Mouse (Mus musculus): ENCODE results near the gene Pgrmc2. TPM values are rescaled to one million over a fixed set of nuclear protein-coding genes. Genes with fewer than 3 reads are reported as not detected.
A peak's percentile ranks its signal among the peaks of the same experiment; 100 is the strongest.

Pgrmc2 gene
- polyA plus RNA-seq (2015; fragmentation: Nextera tagmentation; extraction: Ambion mirVana), result 45.7 and 47.8 TPM in 2 replicates

- peak; percentile 97 for ATAC-seq (replicated peaks; ENCODE audit: extremely low read depth, insufficient read depth, low FRiP score)
- H3K9ac ChIP-seq (ENCODE audit: low read length), result peak within 1 kb of the TSS; percentile 96
- 0% methylated on average over 94 of the region's 95 CpGs for WGBS
- H3K4me3 ChIP-seq (ENCODE audit: low read length), result peak within 1 kb of the TSS; percentile 98
- no peaks in the 10 kb centered on the region for H3K27me3 ChIP-seq (ENCODE audit: control insufficient read depth, insufficient read depth, low read length)
- H3K4me1 ChIP-seq (ENCODE audit: control insufficient read depth, insufficient read depth, low read length), result peaks cover 9% of the 10 kb centered on the region
- peaks cover 2% of the 10 kb centered on the region; the same call in 1 of the 2 replicates for H3K36me3 ChIP-seq (ENCODE audit: control insufficient read depth, insufficient read depth)
- peak within 1 kb of the TSS; percentile 94 for H3K27ac ChIP-seq (ENCODE audit: low read length)
- no peaks in the 10 kb centered on the region for H3K9me3 ChIP-seq (replicated peaks; ENCODE audit: control insufficient read depth, low read length)
- peak within 1 kb of the TSS; percentile 86 for H3K4me2 ChIP-seq (ENCODE audit: low read depth, low read length)
Measured at GRCm38 (mm10) chr3:41082885-41083789, at the start of gene Pgrmc2. Gene Pgrmc2 (minus strand): TSS chr3:41083046.

- Histone ChIP-seq H3K4me2 (ENCODE audit: low read depth, low read length) (peak overlapping the region; percentile 33; the same call in 1 of the 2 replicates), H3K9me3 (replicated peaks; ENCODE audit: control insufficient read depth, low read length) (no peaks in the 10 kb centered on the region), H3K4me3 (ENCODE audit: low read length) (no peak overlapping the region), H3K4me1 (ENCODE audit: control insufficient read depth, insufficient read depth, low read length) (no peaks in the 10 kb centered on the region), H3K27me3 (ENCODE audit: control insufficient read depth, insufficient read depth, low read length) (no peaks in the 10 kb centered on the region), H3K27ac (ENCODE audit: low read length) (no peak overlapping the region), H3K9ac (ENCODE audit: low read length) (no peak overlapping the region), H3K36me3 (ENCODE audit: control insufficient read depth, insufficient read depth) (no peaks in the 10 kb centered on the region)
- no peak for ATAC-seq (replicated peaks; ENCODE audit: extremely low read depth, insufficient read depth, low FRiP score)
- 22% methylated on average over 12 of the region's 12 CpGs for WGBS
Measured at GRCm38 (mm10) chr3:41124000-41124294, 41.1 kb upstream of the Pgrmc2 start.

- ATAC-seq (replicated peaks; ENCODE audit: extremely low read depth, insufficient read depth, low FRiP score), result no peak
- H3K9ac ChIP-seq (ENCODE audit: low read length), result no peak overlapping the region
- H3K9me3 ChIP-seq (replicated peaks; ENCODE audit: control insufficient read depth, low read length), result no peaks in the 10 kb centered on the region
- no peaks in the 10 kb centered on the region for H3K27me3 ChIP-seq (ENCODE audit: control insufficient read depth, insufficient read depth, low read length)
- WGBS, result 44% methylated on average over 10 of the region's 10 CpGs
- peak overlapping the region; percentile 33; the same call in 1 of the 2 replicates for H3K4me2 ChIP-seq (ENCODE audit: low read depth, low read length)
- no peaks in the 10 kb centered on the region for H3K36me3 ChIP-seq (ENCODE audit: control insufficient read depth, insufficient read depth)
- H3K4me3 ChIP-seq (ENCODE audit: low read length), result no peak overlapping the region
- no peak overlapping the region for H3K27ac ChIP-seq (ENCODE audit: low read length)
- H3K4me1 ChIP-seq (ENCODE audit: control insufficient read depth, insufficient read depth, low read length), result no peaks in the 10 kb centered on the region
Measured at GRCm38 (mm10) chr3:41123190-41123999, 40.5 kb upstream of the Pgrmc2 start.

GRCm38 (mm10) chr3:41118173-41118572 lies 35.3 kb upstream of the Pgrmc2 start:
- no peak for ATAC-seq (replicated peaks; ENCODE audit: extremely low read depth, insufficient read depth, low FRiP score)
- no peaks in the 10 kb centered on the region for H3K9me3 ChIP-seq (replicated peaks; ENCODE audit: control insufficient read depth, low read length)
- H3K27ac ChIP-seq (ENCODE audit: low read length), result no peak overlapping the region
- no peaks in the 10 kb centered on the region for H3K4me1 ChIP-seq (ENCODE audit: control insufficient read depth, insufficient read depth, low read length)
- WGBS, result 56% methylated on average over 5 of the region's 5 CpGs
- no peak overlapping the region for H3K9ac ChIP-seq (ENCODE audit: low read length)
- H3K4me3 ChIP-seq (ENCODE audit: low read length), result no peak overlapping the region
- no peak overlapping the region for H3K4me2 ChIP-seq (ENCODE audit: low read depth, low read length)
- no peaks in the 10 kb centered on the region for H3K36me3 ChIP-seq (ENCODE audit: control insufficient read depth, insufficient read depth)
- no peaks in the 10 kb centered on the region for H3K27me3 ChIP-seq (ENCODE audit: control insufficient read depth, insufficient read depth, low read length)

- Histone ChIP-seq H3K9ac (ENCODE audit: low read length) (no peak overlapping the region), H3K4me2 (ENCODE audit: low read depth, low read length) (no peak overlapping the region), H3K4me3 (ENCODE audit: low read length) (no peak overlapping the region), H3K27me3 (ENCODE audit: control insufficient read depth, insufficient read depth, low read length) (no peaks in the 10 kb centered on the region), H3K9me3 (replicated peaks; ENCODE audit: control insufficient read depth, low read length) (no peaks in the 10 kb centered on the region), H3K4me1 (ENCODE audit: control insufficient read depth, insufficient read depth, low read length) (no peaks in the 10 kb centered on the region), H3K36me3 (ENCODE audit: control insufficient read depth, insufficient read depth) (no peaks in the 10 kb centered on the region), H3K27ac (ENCODE audit: low read length) (no peak overlapping the region)
- no peak for ATAC-seq (replicated peaks; ENCODE audit: extremely low read depth, insufficient read depth, low FRiP score)
Measured at GRCm38 (mm10) chr3:41117447-41117846, 34.6 kb upstream of the Pgrmc2 start.

GRCm38 (mm10) chr3:41113186-41113585 lies 30.3 kb upstream of the Pgrmc2 start:
- H3K27ac ChIP-seq (ENCODE audit: low read length), result no peak overlapping the region
- H3K36me3 ChIP-seq (ENCODE audit: control insufficient read depth, insufficient read depth), result no peaks in the 10 kb centered on the region
- H3K27me3 ChIP-seq (ENCODE audit: control insufficient read depth, insufficient read depth, low read length), result no peaks in the 10 kb centered on the region
- H3K9ac ChIP-seq (ENCODE audit: low read length), result no peak overlapping the region
- H3K9me3 ChIP-seq (replicated peaks; ENCODE audit: control insufficient read depth, low read length), result no peaks in the 10 kb centered on the region
- no peak for ATAC-seq (replicated peaks; ENCODE audit: extremely low read depth, insufficient read depth, low FRiP score)
- H3K4me3 ChIP-seq (ENCODE audit: low read length), result no peak overlapping the region
- 72% methylated on average over 5 of the region's 5 CpGs for WGBS
- H3K4me2 ChIP-seq (ENCODE audit: low read depth, low read length), result no peak overlapping the region
- peaks cover under 1% of the 10 kb centered on the region for H3K4me1 ChIP-seq (ENCODE audit: control insufficient read depth, insufficient read depth, low read length)

- H3K4me2 ChIP-seq (ENCODE audit: low read depth, low read length), result 0 out of 2 replicates have a peak overlapping the region, but pooled peaks have one; percentile 2
- H3K9me3 ChIP-seq (replicated peaks; ENCODE audit: control insufficient read depth, low read length), result no peaks in the 10 kb centered on the region
Measured at GRCm38 (mm10) chr3:41108306-41108785, 25.5 kb upstream of the Pgrmc2 start.

GRCm38 (mm10) chr3:41107600-41108305 lies 24.9 kb upstream of the Pgrmc2 start:
- Histone ChIP-seq H3K4me3 (ENCODE audit: low read length) (no peak overlapping the region), H3K4me1 (ENCODE audit: control insufficient read depth, insufficient read depth, low read length) (peaks cover 4% of the 10 kb centered on the region), H3K4me2 (ENCODE audit: low read depth, low read length) (no peak overlapping the region), H3K27me3 (ENCODE audit: control insufficient read depth, insufficient read depth, low read length) (no peaks in the 10 kb centered on the region), H3K27ac (ENCODE audit: low read length) (no peak overlapping the region), H3K36me3 (ENCODE audit: control insufficient read depth, insufficient read depth) (no peaks in the 10 kb centered on the region), H3K9me3 (replicated peaks; ENCODE audit: control insufficient read depth, low read length) (no peaks in the 10 kb centered on the region), H3K9ac (ENCODE audit: low read length) (no peak overlapping the region)
- ATAC-seq (replicated peaks; ENCODE audit: extremely low read depth, insufficient read depth, low FRiP score), result no peak
- 52% methylated on average over 14 of the region's 14 CpGs for whole genome bisulfite sequencing

More at GRCm38 (mm10) chr3:41108306-41108785, 25.5 kb upstream of the Pgrmc2 start:
- WGBS, result 16% methylated on average over 6 of the region's 6 CpGs
- no peak for ATAC-seq (replicated peaks; ENCODE audit: extremely low read depth, insufficient read depth, low FRiP score)
- no peak overlapping the region for H3K4me3 ChIP-seq (ENCODE audit: low read length)
- H3K36me3 ChIP-seq (ENCODE audit: control insufficient read depth, insufficient read depth), result no peaks in the 10 kb centered on the region
- no peak overlapping the region for H3K9ac ChIP-seq (ENCODE audit: low read length)
- peaks cover 4% of the 10 kb centered on the region for H3K4me1 ChIP-seq (ENCODE audit: control insufficient read depth, insufficient read depth, low read length)
- H3K27ac ChIP-seq (ENCODE audit: low read length), result no peak overlapping the region
- no peaks in the 10 kb centered on the region for H3K27me3 ChIP-seq (ENCODE audit: control insufficient read depth, insufficient read depth, low read length)

All from heart, embryonic 16.5 days (tissue).